Mouse (Mus musculus) heart, adult 2 months (tissue): ENCODE data around the gene Aym1. TPM values are rescaled to one million over a fixed set of nuclear protein-coding genes. Genes with fewer than 3 reads are reported as not detected.
"Not testable (repeated sequence)": the region's sequence is repeated elsewhere in the genome, so short reads cannot be mapped to it uniquely, and the experiment has no call there.

Source experiments
- DNase-seq, 2 experiments: peaks; one replicate each; pipeline ENCODE4 v3.0.0; 2021
- H3K27ac ChIP-seq: fragments of 200-600 bp; 2 replicates; pipeline ENCODE4 v1.8.1; 2022
- H3K27me3 ChIP-seq: fragments of 200-500 bp; 2 replicates; pipeline ENCODE4 v1.6.1; 2012; ENCODE audit warnings: mild to moderate bottlenecking, low read length, inconsistent platforms, mixed read lengths; ENCODE audit not compliant: control insufficient read depth, insufficient read depth
- H3K36me3 ChIP-seq: fragments of 200-500 bp; 2 replicates; pipeline ENCODE4 v1.6.1; 2012; ENCODE audit warnings: low read length, inconsistent platforms; ENCODE audit not compliant: control insufficient read depth, insufficient read depth
- H3K4me1 ChIP-seq: fragments of 200-500 bp; 2 replicates; pipeline ENCODE4 v1.6.1; 2011; ENCODE audit warnings: low read length; ENCODE audit not compliant: control insufficient read depth, insufficient read depth
- H3K4me3 ChIP-seq: fragments of 200-600 bp; 2 replicates; pipeline ENCODE4 v1.8.1; 2022
- H3K79me2 ChIP-seq: fragments of 200-500 bp; replicated peaks from 2 replicates; pipeline ENCODE4 v1.6.1; 2012; ENCODE audit warnings: mild to moderate bottlenecking, inconsistent platforms, low read length, moderate library complexity, mixed read lengths; ENCODE audit not compliant: control insufficient read depth, insufficient read depth
- H3K9ac ChIP-seq: fragments of 200-500 bp; 2 replicates; pipeline ENCODE4 v1.6.1; 2012; ENCODE audit warnings: low read depth, mild to moderate bottlenecking, control low read depth, inconsistent platforms, low read length, mixed read lengths
- CTCF ChIP-seq: fragments of 200-600 bp; IDR thresholded peaks from 2 replicates; pipeline ENCODE4 v1.8.1; 2022; ENCODE audit warnings: antibody characterized with exemption, mild to moderate bottlenecking, moderate library complexity
- EP300 ChIP-seq: fragments of 200-500 bp; IDR thresholded peaks from 2 replicates; pipeline ENCODE4 v1.6.1; 2011; ENCODE audit warnings: low read depth, low read length, control low read depth; ENCODE audit not compliant: insufficient read depth
- POLR2A ChIP-seq: fragments of 200-500 bp; IDR thresholded peaks from 2 replicates; pipeline ENCODE4 v1.6.1; 2011; ENCODE audit warnings: mild to moderate bottlenecking, low read depth, low read length, control low read depth; ENCODE audit not compliant: insufficient read depth
- WGBS: fragments of 180-500 bp; shearing (Covaris S2); methylation state at CpG from one replicate; pipeline ENCODE4 v1.1.7; 2018; 5-methylcytosine and 5-hydroxymethylcytosine counted together
- intact Hi-C: fragments of 180-260 bp; cut with DNase I; formaldehyde crosslinking; loops from one replicate; pipeline ENCODE4 v1.15.1; 2025
- polyA plus RNA-seq: library from polyadenylated mRNA; depleted of rRNA; stranded (reverse); fragments of >200 nt; gene quantifications from 2 replicates; pipeline ENCODE4 v1.2.3, GENCODE M21; 2012
- total RNA-seq, 2 experiments: library from RNA; stranded (reverse); gene quantifications; 2 replicates each; pipeline ENCODE4 v1.2.3; 2021

Aym1 gene
- total and polyA plus RNA-seq, 3 experiments, result not detected

DNA sequence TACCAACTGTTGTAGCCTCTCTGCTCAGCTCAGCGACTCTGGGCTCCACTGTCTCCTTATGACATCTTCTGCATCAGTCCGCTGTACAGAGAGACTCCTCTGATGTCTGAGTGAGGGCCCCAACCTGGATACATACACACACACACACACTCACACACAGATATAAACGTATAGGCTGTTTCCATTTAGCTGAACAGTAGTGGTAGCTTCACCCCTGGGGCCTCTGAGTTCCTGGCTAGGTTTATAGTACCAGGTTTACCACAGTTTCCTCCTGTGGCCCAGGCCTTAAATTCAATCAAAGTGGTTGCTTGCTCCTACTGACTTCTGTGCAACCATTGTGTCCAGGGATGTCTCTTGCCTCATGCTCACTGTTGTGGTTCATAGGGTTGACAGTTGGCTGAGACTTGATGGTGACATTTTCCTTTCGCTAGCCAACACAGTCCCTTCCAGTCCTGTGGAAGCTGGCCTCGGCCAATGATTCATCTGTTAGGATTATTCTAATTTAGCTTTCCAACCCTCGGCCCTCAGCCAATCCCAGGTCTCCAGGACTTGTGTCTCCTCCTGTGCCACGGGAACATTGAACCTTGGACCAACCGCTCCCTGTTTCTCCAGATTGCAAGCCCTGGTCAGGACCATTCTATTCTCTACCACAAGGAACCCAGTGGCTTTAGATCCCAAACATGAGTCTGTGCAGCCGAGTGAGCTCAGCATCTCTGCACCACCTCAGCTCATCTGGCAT lies 5.3 kb downstream of the Aym1 start:
- Histone ChIP-seq H3K27me3 (no peaks in the 10 kb centered on the region), H3K27ac (no peak overlapping the region), H3K4me3 (no peak overlapping the region), H3K4me1 (no peaks in the 10 kb centered on the region), H3K36me3 (no peaks in the 10 kb centered on the region), H3K9ac (no peak overlapping the region), H3K79me2 (no peaks in the 10 kb centered on the region)
- WGBS, result 69% methylated on average over 9 of the region's 9 CpGs
- TF ChIP-seq POLR2A, result no peak
- no peak for TF ChIP-seq CTCF
- TF ChIP-seq EP300, result no peak
- intact Hi-C loops, result loop anchor here (10.0 kb wide), 1 partner anchor 182 kb away; no protein-coding TSS in a partner anchor
- no peak for DNase-seq

DNA sequence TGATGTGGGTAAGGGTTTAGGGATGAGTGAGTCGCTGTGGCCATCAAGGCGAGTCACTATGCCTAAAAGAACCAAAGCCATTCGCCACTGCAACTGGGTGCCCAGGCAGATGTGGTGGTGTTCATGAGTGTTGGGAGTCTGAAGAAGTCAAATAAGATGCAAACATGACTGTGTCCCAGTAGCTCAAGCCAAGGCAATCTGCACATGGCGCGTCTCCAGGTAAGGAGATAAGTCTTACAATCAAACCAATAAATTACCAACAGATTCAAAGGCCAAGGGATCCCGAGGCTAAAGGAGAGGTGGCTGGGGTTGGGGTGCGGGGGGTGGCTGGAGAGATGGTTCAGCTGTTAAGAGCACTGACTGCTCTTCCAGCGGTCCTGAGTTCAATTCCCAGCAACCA lies 6.1 kb downstream of the Aym1 start:
- Histone ChIP-seq H3K36me3 (no peaks in the 10 kb centered on the region), H3K4me1 (no peaks in the 10 kb centered on the region), H3K27ac (no peak overlapping the region), H3K4me3 (no peak overlapping the region), H3K27me3 (no peaks in the 10 kb centered on the region), H3K79me2 (no peaks in the 10 kb centered on the region), H3K9ac (no peak overlapping the region)
- TF ChIP-seq EP300 (no peak), CTCF (no peak), POLR2A (no peak)
- intact Hi-C loops, result loop anchor here (10.0 kb wide), 1 partner anchor 182 kb away; no protein-coding TSS in a partner anchor
- DNase-seq, result no peak
- 79% methylated on average over 8 of the region's 8 CpGs for WGBS

DNA sequence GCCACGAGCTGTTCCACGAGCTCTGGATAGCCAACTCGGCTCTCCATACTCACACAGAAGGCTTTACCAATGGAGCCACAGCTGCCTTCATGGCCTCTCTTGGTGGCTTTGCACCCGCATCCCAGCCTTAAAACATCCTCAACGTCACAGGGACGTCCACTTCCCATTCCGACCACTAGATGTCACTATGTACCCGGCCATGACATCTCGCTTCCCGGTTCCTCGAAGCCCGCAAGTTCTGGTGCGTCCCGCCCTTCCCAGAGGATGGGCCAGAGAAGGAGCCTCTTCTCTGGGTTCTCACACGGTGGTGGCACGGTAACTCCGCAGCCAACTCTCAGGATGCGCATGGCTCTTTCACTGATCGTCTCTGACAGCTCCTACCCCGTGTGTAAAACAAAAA lies 8.8 kb downstream of the Aym1 start:
- DNase-seq, result peak; percentile 62 to 80
- H3K36me3 ChIP-seq, result no peaks in the 10 kb centered on the region
- WGBS, result 5% methylated on average over 20 of the region's 20 CpGs
- H3K27ac ChIP-seq, result no peak overlapping the region
- no peaks in the 10 kb centered on the region for H3K27me3 ChIP-seq
- intact Hi-C loops, result loop anchor here (1.0 to 10.0 kb wide), 5 partner anchors 105 to 449 kb away; partner anchors contain the start of gene 1700069L16Rik
- H3K4me1 ChIP-seq, result no peaks in the 10 kb centered on the region
- TF ChIP-seq CTCF (peak; percentile 96), EP300 (peak; percentile 79; the same call in 1 of the 2 replicates), POLR2A (no peak)
- H3K4me3 ChIP-seq, result no peak overlapping the region
- no peaks in the 10 kb centered on the region for H3K79me2 ChIP-seq
- H3K9ac ChIP-seq, result no peak overlapping the region

DNA sequence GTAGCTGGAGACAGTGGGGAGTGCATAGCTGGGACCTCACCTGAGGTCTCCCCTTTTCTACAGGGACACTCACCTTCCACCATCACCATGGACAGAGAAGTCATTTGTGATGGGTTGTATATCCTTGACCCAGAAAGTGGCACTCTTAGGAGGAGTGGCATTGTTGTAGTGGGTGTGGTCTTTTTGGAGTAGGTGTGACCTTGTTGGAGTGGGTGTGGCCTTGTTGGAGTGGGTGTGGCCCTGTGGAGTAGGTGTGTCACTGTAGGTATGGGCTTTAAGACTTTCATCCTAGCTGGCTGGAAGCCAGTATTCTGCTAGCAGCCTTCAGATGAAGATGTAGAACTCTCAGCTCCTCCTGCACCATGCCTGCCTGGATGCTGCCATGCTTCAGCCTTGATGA lies 10.6 kb downstream of the Aym1 start:
- H3K9ac ChIP-seq, H3K27ac ChIP-seq, H3K79me2 ChIP-seq, H3K27me3 ChIP-seq, H3K4me1 ChIP-seq, H3K4me3 ChIP-seq, DNase-seq, H3K36me3 ChIP-seq: not testable (repeated sequence)
- intact Hi-C loops, result loop anchor here (2.0 to 10.0 kb wide), 4 partner anchors 103 to 447 kb away; partner anchors contain the start of gene 1700069L16Rik

DNA sequence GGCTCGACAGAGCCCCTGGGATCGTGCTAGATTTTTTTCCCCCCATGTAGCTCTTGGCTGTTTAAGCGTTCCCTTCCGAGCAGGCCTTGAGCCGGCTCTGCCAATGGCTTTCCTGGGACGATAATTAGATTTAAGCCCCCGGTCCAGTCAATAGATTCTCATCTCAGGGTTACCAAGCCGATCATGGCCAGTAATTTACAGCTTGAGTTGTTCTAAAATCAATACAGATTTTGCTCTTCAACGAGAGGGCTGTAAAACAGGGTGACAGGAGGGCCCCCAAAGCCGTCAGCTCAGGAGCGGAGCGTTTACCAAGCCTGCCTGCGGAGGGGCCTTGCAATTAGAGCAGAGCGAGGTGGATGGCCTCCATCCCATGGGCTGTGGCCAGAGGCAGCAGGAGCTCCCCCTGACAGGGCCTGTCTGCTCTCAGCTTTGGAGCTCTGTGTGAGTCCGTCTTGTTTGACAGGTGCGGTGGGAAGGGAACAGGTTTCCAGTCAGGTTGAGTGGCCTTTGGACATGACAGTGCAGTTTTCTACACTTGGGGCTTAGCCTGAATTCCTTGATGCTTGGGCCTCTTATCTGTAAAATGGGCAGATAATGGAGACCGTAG lies 12.3 kb downstream of the Aym1 start:
- TF ChIP-seq EP300 (no peak), POLR2A (no peak), CTCF (no peak)
- Histone ChIP-seq H3K27me3 (peaks cover 2% of the 10 kb centered on the region; the same call in 1 of the 2 replicates), H3K27ac (no peak overlapping the region), H3K79me2 (no peaks in the 10 kb centered on the region), H3K9ac (no peak overlapping the region), H3K36me3 (no peaks in the 10 kb centered on the region), H3K4me3 (no peak overlapping the region), H3K4me1 (no peaks in the 10 kb centered on the region)
- DNase-seq, result no peak
- intact Hi-C loops, result loop anchor here (10.0 kb wide), 1 partner anchor 175 kb away; no protein-coding TSS in a partner anchor
- 78% methylated on average over 17 of the region's 17 CpGs for WGBS

DNA sequence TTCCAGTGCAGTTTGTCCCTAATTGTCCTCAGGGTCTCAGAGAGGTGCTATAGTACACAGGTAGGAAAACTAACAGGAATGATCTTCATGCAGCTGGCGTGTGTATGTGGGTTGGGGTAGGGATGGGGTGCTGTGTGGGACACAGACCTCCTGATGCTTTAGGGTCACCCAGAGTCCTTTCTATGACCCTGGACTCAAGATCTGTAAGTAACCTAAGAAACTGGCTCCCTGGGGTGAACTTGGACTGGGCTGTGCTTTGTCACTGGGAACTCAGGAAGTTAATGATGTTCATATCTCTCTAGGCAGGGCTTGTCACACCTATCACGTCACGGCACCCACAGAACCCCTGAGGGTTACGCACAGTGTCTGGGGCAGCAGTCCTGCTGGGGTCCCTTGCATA lies 15.4 kb downstream of the Aym1 start:
- Histone ChIP-seq H3K79me2 (no peaks in the 10 kb centered on the region), H3K4me1 (no peaks in the 10 kb centered on the region), H3K36me3 (no peaks in the 10 kb centered on the region), H3K9ac (no peak overlapping the region), H3K4me3 (no peak overlapping the region), H3K27ac (no peak overlapping the region), H3K27me3 (peaks cover 2% of the 10 kb centered on the region; the same call in 1 of the 2 replicates)
- intact Hi-C loops, result no loop called here
- DNase-seq, result no peak
- TF ChIP-seq POLR2A (no peak), EP300 (no peak), CTCF (no peak)
- WGBS, result 60% methylated on average over 4 of the region's 4 CpGs
